Mouse (Mus musculus): ENCODE data around the gene Pptc7.

Gene Pptc7

GRCm38 (mm10) chr5:122334682-122335081 is 50.5 kb downstream of the Pptc7 start:
- DNase-seq (ENCODE audit: low read depth) = no peak

- DNase-seq (ENCODE audit: low read depth) = no peak
Observed at GRCm38 (mm10) chr5:122336554-122337294, 52.6 kb downstream of the Pptc7 start.

GRCm38 (mm10) chr5:122342874-122343273 is 58.7 kb downstream of the Pptc7 start:
- DNase-seq (ENCODE audit: low read depth) = no peak

GRCm38 (mm10) chr5:122343768-122344167 is 59.6 kb downstream of the Pptc7 start:
- no peak for DNase-seq (ENCODE audit: low read depth)

- peak; percentile 71 for DNase-seq (ENCODE audit: low read depth)
Observed at GRCm38 (mm10) chr5:122344260-122344659, 60.1 kb downstream of the Pptc7 start.

GRCm38 (mm10) chr5:122345777-122346176 is 61.6 kb downstream of the Pptc7 start:
- no peak for DNase-seq (ENCODE audit: low read depth)

- peak; percentile 100 for DNase-seq (ENCODE audit: low read depth)
Observed at GRCm38 (mm10) chr5:122353807-122354491, 69.8 kb downstream of the Pptc7 start, which contains the start of the genes Rad9b and Vps29. TSS of gene Rad9b (minus strand) at chr5:122354233. TSS of gene Vps29 (plus strand) at chr5:122354369.

- DNase-seq (ENCODE audit: low read depth) = no peak
Observed at GRCm38 (mm10) chr5:122354492-122355067, 70.4 kb downstream of the Pptc7 start.

GRCm38 (mm10) chr5:122371591-122372191 is 87.5 kb downstream of the Pptc7 start, which contains the start of gene Gpn3:
TSS of gene Gpn3 (plus strand) at chr5:122371876.
- DNase-seq (ENCODE audit: low read depth) = peak; percentile 41

GRCm38 (mm10) chr5:122372192-122372769 is 88.1 kb downstream of the Pptc7 start, which contains the start of gene Fam216a:
TSS of gene Fam216a (minus strand) at chr5:122372364.
- peak; percentile 99 for DNase-seq (ENCODE audit: low read depth)

- no peak for DNase-seq (ENCODE audit: low read depth)
Observed at GRCm38 (mm10) chr5:122372878-122373277, 88.7 kb downstream of the Pptc7 start.
